Mouse (Mus musculus) brain, embryonic 14.5 days (tissue): Measurements from ENCODE around the gene Sap30l. TPM values are rescaled to one million over a fixed set of nuclear protein-coding genes. Genes with fewer than 3 reads are reported as not detected.
"Not testable (repeated sequence)": the region's sequence is repeated elsewhere in the genome, so short reads cannot be mapped to it uniquely, and the experiment has no call there.

Experiments used
- DNase-seq: peaks from one replicate; pipeline ENCODE4 v3.0.0-alpha.2; 2011; ENCODE audit warnings: low read depth
- CTCF ChIP-seq: fragments of 200-500 bp; IDR thresholded peaks from 2 replicates; pipeline ENCODE4 v1.5.1; 2012; ENCODE audit warnings: inconsistent platforms, mild to moderate bottlenecking, moderate library complexity, borderline replicate concordance; ENCODE audit not compliant: insufficient read depth, insufficient read length; ENCODE audit errors: extremely low read depth
- POLR2A ChIP-seq: fragments of 200-500 bp; IDR thresholded peaks from 2 replicates; pipeline ENCODE4 v1.6.1; 2012; ENCODE audit warnings: mild to moderate bottlenecking, inconsistent platforms, borderline replicate concordance; ENCODE audit not compliant: poor library complexity, insufficient read depth, insufficient read length, severe bottlenecking; ENCODE audit errors: extremely low read depth
- polyA plus RNA-seq: library from polyadenylated mRNA; depleted of rRNA; stranded (reverse); fragments of >200 nt; gene quantifications from 2 replicates; pipeline ENCODE4 v1.2.3, GENCODE M21; 2012

The Sap30l gene
- polyA plus RNA-seq, 1 experiment, result 30.9 TPM

DNA sequence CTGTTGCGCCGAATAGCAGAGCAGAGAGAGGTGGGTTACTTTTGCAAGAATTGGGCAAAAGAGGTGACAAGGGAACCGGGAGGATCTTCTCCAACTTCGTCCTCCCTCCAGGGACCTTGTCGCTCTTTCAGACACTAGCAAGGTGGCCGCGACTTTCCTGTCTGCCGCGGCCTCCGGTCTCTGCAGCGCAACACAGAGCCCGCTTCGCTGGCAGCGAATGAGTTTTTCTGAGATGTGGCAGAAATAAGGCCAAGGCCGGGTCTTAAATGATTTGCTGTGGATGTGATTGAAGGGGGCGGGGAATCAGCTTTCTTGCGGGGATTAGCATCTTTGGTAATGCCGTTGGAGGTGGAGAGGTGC lies 1.1 kb downstream of the Sap30l start:
- TF ChIP-seq POLR2A, result no peak
- no peak for TF ChIP-seq CTCF
- DNase-seq, result peak; percentile 62

DNA sequence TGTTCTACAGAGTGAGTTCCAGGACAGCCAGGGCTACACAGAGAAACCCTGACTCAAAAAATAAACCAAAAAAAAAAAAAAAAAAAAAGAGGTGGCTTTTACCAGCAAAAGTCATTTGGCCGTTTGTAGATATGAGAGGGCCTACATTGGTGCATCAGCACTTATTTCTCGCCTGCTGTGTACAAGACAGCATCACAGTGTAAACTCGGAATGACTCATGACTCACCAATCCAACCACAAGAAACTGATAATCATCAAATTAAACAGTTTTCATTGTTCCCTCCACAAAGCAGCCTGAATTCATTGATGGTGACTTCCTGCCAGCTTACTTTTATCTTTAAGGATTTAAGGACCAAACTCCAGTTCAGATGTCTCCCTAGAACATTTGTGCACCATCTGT lies 3.6 kb downstream of the Sap30l start:
- TF ChIP-seq POLR2A (no peak), CTCF (no peak)
- no peak for DNase-seq

- DNase-seq, result no peak
- TF ChIP-seq POLR2A (no peak), CTCF (no peak)
Observed at GRCm38 (mm10) chr11:57809017-57809731, 7.7 kb downstream of the Sap30l start.

DNA sequence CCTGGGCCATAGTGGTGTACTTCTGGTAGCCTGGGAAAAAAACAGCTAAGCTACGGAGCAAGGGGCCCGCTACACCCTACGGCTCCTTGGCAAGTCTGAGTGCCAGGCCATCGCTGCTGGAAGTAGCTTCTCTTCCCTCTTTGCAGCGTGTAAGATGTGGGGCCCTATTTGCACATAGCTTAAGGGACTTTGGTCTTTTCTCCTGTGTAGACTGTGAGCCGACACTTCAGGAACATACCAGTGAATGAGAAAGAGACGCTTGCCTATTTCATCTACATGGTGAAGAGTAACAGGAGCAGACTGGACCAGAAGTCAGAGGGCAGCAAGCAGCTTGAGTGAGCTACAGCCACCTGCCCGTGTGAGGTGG lies 8.3 kb downstream of the Sap30l start:
- TF ChIP-seq POLR2A (no peak), CTCF (no peak)
- no peak for DNase-seq

- no peak for DNase-seq
- no peak for TF ChIP-seq CTCF
- TF ChIP-seq POLR2A, result no peak
Observed at GRCm38 (mm10) chr11:57811006-57811405, 9.6 kb downstream of the Sap30l start.

DNA sequence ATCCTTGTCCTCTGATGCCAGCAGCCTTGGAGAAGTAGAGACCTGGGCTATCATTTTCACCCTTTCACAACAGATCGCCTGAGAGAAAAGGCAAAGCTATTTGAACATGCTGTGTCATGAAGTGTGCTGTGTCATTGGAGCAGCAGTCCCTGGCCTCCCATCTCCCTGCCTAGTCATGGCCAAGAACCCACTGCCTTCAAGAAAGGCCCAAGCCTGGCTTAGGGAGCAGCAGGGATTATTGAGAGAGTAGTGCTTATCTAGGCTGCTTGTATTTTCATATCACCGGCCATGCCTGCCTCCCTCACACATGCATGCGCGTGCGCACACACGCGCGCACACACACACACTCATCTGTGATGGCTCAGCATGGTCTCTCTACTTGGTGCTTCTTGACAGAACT lies 10.8 kb downstream of the Sap30l start:
- DNase-seq, result no peak
- no peak for TF ChIP-seq POLR2A
- TF ChIP-seq CTCF, result no peak

DNA sequence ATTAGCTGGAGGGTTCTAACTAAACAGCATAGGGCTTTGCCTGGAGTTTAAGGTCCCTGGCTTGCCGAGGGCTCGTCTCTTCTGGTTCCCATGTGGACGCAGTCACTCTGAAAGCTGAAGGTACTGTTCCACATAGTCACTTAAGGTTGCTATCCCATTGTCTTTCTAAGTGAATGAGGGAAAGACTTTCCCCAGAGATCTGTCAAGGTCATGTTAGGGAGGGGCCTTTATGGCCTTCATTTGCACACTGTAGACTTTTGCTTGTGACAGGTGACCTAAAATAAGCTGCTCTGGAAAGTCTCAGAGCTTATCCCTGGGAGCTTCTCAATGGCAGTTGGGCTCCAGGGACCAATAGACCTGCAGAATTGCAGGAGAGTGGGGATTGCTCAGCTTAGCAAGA lies 12.2 kb downstream of the Sap30l start:
- DNase-seq, result no peak
- TF ChIP-seq CTCF (no peak), POLR2A (no peak)

DNA sequence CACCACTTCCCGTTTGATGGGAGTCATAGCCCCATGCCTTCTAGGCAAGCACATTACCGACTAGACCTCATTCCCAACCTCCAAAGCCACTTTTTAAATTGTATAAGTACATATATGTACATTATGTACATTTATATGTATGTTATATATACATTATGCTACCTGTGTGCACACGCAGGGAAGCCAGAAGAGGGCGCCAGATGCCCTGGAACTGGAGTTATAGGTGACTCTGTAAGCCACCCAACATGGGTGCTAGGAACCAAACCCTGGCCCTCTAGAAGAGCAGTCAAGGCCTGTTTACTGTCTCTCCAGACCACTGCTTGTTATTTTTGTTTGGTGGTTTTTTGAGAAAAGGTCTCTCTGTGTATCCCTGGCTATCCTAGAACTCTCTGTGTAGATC lies 16.8 kb downstream of the Sap30l start:
- no peak for DNase-seq
- TF ChIP-seq POLR2A, result no peak
- TF ChIP-seq CTCF, result no peak

DNA sequence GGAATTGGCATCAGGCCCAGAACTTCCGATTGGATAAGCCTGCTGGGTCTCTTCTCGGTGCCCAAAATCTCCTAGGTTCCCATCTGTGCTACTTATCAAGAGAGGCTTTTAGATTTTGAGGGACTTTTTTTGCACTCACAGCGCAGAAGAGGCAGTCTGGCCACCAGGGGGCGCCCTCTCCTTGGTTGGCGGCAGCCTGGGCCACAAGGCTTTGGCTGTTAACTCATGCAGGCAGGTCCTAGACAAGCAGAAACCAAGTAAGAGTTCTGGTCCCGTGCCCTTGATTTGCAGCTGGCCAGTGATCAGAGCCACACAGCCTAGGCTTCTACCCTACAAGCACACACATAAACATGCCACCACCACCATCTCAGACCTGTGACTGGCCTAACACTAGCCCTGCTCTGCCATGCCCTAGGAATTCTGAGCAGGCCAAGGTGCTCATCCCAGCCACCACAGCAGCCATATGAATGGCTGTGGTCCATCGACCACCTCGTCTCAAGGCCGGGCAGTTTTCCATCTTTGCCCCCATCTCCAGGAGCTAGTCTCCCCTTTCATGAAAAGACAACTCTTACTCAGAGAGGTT lies 18.7 kb downstream of the Sap30l start:
- TF ChIP-seq CTCF (peak; percentile 91), POLR2A (no peak)
- peak; percentile 82 for DNase-seq

GRCm38 (mm10) chr11:57823159-57823558 lies 21.7 kb downstream of the Sap30l start:
- DNase-seq, result not testable (repeated sequence)

DNA sequence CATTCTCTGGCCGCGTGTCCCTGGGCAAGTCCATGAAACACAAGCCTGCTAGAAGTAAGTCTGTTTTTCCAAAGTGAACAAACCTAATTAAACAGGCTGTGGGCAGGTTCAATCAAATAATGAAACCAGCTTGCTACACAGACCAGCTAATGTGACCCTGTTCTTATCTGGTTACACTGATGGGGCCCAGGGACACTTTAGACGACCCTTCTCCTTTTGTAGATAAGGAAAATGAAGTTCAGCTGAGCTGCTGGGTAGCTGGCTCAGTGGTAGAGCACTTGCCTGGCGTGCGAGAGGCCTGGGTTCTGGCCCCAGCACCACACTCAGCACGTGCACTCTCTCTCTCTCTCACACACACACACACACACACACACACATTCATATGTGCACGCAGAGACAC lies 22.3 kb downstream of the Sap30l start:
- TF ChIP-seq POLR2A (no peak), CTCF (no peak)
- no peak for DNase-seq

- DNase-seq, result not testable (repeated sequence)
Observed at GRCm38 (mm10) chr11:57825234-57825633, 23.8 kb downstream of the Sap30l start.

DNA sequence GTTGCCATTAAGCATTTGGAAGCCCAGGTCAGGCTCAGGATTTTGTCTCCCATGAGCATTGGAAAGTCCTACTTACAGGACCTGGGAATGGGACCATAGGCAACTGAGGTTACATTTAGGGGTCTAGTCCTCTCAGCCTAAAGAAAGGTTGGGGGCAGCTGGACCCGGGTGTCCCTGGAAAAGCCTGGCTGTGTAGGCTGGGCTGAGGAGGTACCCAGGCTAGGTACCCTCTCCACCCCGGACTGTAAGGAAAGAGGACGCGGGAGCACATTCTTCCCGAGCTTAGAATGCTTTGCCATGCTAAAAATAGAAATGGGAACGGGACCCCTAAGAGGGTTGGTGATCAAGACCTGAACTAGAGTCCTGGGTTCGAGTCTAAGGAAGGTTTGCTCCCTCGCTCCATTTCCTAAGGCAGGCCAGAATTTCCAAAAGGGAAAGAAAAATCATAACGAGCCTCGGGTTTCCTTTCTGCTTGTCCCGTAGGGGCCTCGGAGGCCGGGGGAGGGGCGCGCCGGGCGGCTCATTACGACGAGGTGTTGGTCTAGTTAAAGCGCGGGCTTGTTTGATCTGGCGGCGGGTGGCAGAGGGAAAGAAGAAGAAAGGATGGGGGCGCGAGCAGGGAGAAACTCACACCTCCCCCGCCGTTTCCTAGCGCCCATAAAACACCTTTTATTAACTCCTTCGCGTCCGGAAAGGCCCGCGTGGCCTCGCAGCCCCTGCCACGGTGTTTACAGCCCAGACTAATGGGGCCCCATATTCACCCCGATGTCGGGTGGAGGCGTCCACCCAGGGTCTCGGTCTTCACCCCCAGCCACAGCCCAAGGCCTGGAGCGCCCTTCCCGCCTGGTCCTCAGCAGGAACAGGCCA lies 25.8 kb downstream of the Sap30l start:
- TF ChIP-seq CTCF, result no peak
- no peak for TF ChIP-seq POLR2A
- no peak for DNase-seq
